Mouse (Mus musculus) right cerebral cortex, postnatal 36 days (tissue): Measurements from ENCODE around the gene Klf13.

Source experiments
- DNase-seq, 2 experiments: peaks; one replicate each; pipeline ENCODE4 v3.0.0; 2022; ENCODE audit warnings: low spot score in 2 of 2, mixed read lengths in 1 of 2

Klf13 gene

GRCm38 (mm10) chr7:63949176-63949575 lies 10.5 kb upstream of the Klf13 start:
- no peak for DNase-seq

GRCm38 (mm10) chr7:63947514-63948487 lies 9.1 kb upstream of the Klf13 start:
- DNase-seq: no peak

- no peak for DNase-seq
These were observed 5.2 kb upstream of the Klf13 start for GRCm38 (mm10) chr7:63943946-63944345.

- no peak for DNase-seq
These were observed 2.8 kb upstream of the Klf13 start for GRCm38 (mm10) chr7:63941501-63941900.

GRCm38 (mm10) chr7:63941050-63941449 lies 2.3 kb upstream of the Klf13 start:
- no peak for DNase-seq

DNA sequence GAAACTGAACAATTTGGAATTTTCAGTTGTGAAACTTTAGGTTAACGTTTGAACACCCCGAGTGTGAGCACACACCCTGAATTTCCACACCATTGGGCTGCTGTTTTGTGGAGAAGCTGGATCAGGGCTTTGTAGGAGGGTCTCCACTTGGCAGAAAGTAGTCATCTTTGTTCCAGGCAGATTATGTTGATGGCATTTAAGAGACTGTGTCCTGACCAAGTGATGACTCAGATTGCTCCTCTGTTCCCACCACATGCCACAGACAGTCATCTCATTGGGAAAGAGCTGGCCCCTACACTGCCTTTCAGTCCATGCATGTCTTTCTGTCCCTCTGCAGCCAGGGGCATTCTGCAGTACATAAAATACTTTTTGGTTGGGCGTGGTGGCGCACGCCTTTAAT lies 1.6 kb upstream of the Klf13 start:
- DNase-seq: no peak

DNA sequence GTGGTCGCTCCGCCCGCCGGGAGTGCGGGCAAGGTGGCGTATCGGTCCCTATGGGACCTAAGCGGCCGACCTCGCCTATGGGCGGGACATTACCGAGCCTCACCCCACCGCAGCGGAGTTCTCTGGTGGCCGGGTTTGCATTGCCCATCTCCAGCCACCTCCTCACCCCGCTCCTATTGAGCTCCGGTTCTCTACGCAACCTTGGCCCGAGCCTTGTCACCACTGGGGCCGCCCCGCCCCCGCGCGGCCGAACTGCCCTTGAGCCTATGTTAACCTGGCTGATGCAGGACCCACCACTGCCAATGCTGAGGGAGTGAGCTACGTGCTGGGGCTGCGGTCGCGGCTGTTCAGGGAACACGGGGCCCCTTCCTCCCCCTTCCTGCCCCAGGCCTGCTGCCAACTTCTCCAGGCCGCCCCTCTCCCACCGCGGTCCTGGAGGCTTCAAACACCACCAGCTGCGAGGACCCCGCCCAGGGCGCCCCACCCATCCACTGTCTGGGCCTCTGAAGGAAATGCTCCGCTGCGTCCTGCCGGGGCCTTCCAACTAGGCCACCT lies 759 bp upstream of the Klf13 start:
- peak in 1 of 2 experiments; percentile 62 for DNase-seq

DNA sequence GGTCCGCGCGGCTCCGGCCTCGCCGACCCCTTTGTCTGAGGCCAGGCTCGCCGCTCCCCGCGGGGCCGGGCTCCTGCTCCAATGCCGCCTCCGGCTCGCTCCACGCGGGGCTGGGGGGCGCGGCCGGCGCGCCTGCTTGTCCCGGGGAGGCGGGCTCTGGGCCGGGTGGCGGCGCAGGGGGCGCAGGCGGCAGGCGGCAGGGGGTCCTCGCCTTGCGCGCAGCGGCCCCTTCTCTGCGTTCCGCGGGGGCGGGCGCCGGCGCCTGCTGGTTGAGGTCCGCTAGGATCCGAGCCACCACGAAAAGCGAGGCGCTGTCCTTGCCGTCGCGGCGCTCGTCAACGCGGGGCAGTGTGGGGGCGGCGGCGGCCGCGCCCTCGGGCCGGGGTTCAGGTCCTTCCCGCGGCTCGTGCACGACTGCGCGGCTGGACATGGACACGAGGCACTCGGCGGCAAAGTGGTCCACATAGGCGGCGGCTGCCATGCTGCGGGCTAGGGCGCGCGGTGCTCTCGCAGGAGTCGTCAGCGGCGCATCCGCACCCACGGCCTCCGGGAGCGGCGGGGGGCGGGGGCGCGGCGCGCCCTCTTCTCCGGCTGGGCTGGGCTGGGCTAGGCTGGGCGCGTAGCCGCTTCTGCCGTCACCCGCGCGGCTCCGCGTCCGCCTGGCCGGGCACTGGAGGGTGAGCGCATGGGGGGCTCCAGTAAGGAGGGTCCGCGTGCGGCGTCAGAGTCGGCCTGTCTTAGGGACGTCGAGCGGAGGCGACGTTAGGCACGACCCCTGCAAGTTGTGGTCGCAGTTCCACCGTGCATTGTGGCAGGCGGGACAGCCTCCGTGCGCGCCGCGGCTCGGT lies 425 bp downstream of the Klf13 start:
- DNase-seq: peak in 1 of 2 experiments; percentile 44

GRCm38 (mm10) chr7:63937236-63938065 lies 1.3 kb downstream of the Klf13 start:
- peak in 1 of 2 experiments; percentile 39 for DNase-seq

GRCm38 (mm10) chr7:63936986-63937235 lies 1.8 kb downstream of the Klf13 start:
- DNase-seq: no peak

DNA sequence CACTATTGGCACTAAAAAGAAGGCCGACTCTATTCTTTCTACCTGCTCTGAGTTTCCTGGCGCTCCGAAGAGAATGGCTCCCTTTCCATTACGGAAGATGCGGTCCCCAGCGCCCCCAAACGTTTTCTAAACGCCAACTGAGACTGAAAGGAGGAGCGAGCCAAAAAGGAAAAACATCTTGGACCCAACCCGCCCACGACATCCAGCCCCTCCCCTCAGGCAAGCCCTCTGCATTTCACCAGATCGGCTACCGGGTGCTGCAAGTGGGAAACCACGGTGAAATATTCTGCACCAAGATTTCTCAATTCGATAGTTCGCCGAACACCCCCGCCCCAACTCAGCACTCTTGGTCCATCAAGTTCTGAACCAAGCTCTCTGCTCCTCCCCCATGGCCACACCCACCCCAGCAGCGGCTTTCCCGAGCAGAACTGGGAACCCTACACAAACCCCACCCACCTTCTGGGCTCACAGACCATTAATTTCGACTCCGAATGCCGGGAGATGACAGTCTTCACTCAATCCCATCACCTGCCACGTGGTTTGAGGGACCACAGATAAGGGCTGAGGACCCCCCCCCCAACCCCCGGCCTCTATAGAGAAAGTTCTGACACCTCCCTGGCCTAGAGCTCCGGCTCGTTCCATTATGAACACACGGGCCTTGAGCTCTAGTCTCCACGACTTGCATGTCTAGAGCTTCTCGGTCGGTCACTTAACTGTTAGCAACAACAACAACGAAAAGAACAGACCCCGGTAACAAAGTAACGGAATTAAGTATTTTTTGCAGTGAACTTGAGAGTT lies 2.3 kb downstream of the Klf13 start:
- peak; percentile 74 to 75 for DNase-seq

- DNase-seq: no peak
These were observed 2.9 kb downstream of the Klf13 start for GRCm38 (mm10) chr7:63935809-63936187.

- no peak for DNase-seq
These were observed 4.2 kb downstream of the Klf13 start for GRCm38 (mm10) chr7:63934530-63934929.

DNA sequence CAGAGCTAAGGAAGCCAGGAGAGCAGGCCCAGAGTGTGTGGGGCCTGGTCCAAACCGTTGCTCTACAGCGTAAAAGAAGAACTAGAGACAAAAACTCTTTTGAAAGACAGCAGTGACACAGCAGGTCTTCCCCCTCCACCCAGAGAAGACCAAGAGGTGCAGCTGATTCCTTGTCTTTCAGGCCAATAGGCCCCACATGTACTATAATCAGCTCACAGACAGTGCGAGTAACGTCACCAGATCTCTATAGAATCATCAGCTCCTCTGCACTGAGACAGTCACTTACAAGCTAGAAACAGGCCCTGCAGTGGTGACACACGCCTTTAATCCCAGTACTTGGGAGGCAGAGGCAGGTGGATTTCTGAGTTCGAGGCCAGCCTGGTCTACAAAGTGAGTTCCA lies 4.8 kb downstream of the Klf13 start:
- DNase-seq: no peak

GRCm38 (mm10) chr7:63932461-63932860 lies 6.3 kb downstream of the Klf13 start:
- no peak for DNase-seq

DNA sequence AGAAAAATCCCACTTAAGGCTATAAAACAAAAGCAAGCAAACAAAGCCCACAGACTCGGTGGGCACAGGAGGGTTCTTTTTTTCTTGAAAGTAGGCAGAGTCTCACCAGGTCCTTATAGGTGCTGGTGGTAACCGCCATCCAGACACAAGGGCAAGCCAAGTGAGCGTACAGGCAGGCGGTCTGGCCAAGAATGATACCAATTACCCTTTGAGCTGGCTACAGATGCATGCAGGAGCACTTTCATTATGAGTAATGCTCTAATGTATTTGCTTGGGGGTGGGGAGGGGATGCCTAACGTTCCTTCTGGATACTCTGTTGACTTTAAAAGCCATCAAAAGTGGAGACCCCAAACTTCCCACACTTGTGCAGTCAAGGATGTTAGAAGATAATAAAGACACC lies 7.9 kb downstream of the Klf13 start:
- DNase-seq: no peak

DNA sequence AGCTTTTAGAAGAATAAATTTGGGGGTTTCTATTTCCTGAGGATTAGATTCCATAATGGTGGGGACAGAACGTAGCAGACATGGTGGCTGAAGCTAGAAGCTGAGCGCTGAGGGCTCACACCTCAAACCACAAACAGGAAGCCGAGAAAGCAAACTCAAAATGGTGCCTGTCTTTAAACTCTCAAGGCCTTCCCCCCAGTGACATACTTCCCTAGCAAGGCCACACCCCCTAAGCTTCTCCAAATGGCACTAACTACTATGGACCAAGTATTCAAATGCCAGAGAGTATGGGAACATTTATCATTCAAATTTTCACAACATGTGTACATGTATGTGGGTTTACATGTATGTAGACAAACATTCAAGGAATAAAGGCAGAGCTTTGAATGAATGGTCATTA lies 8.6 kb downstream of the Klf13 start:
- no peak for DNase-seq

DNA sequence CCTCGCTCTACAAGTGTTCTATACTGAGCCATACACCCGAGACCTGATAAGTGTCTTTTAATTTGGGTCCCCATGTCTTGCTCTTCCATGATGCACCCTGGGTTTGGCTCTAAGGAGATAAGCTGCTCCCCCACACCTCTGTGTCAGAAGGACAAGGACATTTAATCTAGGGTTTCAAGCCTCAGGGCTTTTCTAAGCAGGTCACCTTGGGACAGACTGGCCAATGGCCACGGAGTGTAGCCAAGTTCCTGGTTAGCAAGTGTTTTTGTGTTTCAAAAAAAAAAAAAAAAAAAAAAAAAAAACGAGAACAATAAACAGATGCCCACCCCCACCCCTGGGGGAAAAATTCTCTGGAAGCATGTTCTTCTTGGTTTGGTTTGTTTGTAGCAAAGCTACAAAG lies 9.6 kb downstream of the Klf13 start:
- no peak for DNase-seq

- no peak for DNase-seq
These were observed 11.6 kb downstream of the Klf13 start for GRCm38 (mm10) chr7:63927121-63927520.

GRCm38 (mm10) chr7:63926492-63926891 lies 12.2 kb downstream of the Klf13 start:
- DNase-seq: no peak
